Mouse (Mus musculus) megakaryocyte-erythroid progenitor cell, adult 5-6 weeks (primary cell): ENCODE data around the gene Dnmt1. TPM values are rescaled to one million over a fixed set of nuclear protein-coding genes. Genes with fewer than 3 reads are reported as not detected.
A peak's percentile ranks its signal among the peaks of the same experiment; 100 is the strongest.

Experiments used
- ATAC-seq: replicated peaks from 2 replicates; pipeline ENCODE4 v1.8.0; 2016; ENCODE audit warnings: mild to moderate bottlenecking, inconsistent platforms; ENCODE audit not compliant: severe bottlenecking, poor library complexity, low FRiP score, low TSS enrichment
- total RNA-seq, 2 experiments: library from RNA; stranded (forward) in 1 of 2; stranded (reverse) in 1 of 2; fragments of 200-1000, 215-1000 nt in 1 of 2; fragments of >200 nt in 1 of 2; fragmentation: Nextera tagmentation in 1 of 2; gene quantifications; 2 replicates each; pipeline ENCODE4 v1.2.3; 2014 to 2017

Dnmt1 gene
- total RNA-seq, 2 experiments from 2014 or later: 163 to 190 TPM

DNA sequence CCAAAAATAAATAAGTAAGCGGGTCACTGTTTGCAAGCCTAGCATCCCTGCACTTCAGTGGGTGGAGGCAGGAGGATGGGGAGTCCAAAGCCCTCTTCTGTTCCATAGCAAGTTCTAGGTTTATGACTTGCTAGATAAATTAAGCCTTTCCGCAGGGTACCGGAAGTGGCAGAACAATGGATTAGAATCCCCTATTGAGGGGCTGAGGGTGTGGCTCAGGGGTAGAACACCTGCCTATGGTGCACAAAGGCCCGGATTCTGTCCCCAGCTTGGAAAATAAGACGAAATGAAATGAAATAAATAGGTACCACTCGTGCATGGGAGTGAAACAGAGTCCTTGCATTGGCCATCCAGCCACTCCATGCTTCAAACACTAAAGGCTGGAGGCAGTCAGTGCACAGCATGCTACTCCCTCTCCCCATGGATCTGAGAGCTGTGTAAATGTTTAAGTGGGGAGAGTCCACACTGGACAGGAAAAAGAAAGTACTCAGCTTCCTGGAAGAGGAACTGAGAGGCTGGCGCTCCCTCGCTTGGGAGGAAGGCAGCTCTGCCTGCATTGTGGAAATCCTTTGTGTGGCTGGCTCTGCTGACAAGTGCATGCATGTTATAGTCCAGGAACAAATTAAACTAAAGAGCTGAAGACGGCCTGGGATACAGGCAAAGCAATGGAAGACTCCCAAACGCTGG lies 18.9 kb upstream of the Dnmt1 start:
- ATAC-seq: no peak

DNA sequence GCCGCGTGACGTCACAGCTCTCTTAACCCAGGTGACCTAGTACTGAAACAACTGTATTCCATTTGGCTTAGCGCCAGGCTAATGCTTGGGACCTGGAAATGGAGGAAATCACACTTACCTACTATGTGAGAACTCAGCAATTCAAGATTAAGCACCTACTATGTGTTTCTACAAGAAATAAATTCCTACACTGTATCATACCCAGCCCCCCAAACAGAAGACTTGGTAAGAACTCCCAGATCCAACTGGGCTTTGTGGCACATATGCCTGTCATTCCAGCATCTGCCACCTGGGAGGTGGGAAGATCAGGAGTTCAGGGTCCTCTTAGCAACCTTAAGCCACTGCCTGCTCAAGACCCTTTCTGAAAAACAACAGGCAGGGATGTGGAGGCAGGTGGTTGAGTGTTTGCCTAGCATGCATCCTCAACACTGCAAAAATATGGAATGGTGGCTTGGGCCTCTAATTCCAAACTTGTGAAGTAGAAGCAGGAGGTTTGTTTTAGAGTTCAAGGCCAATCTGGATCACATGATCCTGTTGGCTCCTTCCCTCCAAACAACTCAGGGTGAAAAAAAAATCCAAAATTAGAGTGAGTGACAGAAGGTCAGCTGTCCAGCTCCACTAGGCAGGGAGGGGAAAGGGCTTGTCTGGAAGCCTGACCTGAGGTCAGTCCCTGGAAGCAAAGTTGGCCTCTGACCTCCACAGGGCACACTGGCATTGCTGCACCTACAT lies 17.4 kb upstream of the Dnmt1 start:
- no peak for ATAC-seq

DNA sequence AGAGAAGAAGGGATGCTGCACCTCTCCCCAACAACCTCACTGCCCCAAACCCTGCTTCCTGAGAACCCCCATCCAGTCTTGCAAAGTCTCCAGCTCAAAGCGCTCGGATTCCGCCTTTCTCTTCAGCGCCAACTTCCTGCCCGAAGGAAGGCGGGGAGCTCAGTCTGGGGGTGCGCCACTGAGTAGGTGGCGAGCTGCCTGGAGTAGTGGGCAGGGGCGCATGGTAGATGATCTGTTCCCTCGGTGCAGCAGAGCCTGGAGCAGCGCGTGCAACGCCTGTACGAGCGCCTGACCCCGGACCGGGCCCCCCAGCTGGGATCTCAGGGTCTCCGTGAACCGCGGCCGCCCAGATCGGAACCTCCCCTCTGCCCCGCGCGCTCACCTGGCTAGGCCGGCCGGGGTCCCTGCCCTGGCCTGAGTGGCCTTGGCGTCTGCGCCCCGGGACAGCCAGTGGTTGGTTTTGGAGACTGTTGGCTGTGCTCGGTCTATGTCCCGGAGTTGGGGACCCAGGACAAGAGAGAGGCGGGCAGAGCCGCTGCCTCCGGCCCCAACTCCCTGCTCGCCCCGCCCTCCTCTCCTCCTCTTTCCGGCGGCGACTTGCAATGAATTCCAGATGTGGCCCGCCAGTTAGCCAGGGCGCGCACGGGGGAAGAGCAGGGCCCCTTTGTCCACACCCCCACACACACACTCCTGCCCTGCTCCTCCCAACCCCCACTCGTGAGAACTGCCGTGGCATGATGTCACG lies 16.7 kb upstream of the Dnmt1 start, which contains the start of gene S1pr2:
Gene S1pr2 (minus strand): TSS at position 566 of the 745 bp plus-strand sequence.
- peak; percentile 70 for ATAC-seq

DNA sequence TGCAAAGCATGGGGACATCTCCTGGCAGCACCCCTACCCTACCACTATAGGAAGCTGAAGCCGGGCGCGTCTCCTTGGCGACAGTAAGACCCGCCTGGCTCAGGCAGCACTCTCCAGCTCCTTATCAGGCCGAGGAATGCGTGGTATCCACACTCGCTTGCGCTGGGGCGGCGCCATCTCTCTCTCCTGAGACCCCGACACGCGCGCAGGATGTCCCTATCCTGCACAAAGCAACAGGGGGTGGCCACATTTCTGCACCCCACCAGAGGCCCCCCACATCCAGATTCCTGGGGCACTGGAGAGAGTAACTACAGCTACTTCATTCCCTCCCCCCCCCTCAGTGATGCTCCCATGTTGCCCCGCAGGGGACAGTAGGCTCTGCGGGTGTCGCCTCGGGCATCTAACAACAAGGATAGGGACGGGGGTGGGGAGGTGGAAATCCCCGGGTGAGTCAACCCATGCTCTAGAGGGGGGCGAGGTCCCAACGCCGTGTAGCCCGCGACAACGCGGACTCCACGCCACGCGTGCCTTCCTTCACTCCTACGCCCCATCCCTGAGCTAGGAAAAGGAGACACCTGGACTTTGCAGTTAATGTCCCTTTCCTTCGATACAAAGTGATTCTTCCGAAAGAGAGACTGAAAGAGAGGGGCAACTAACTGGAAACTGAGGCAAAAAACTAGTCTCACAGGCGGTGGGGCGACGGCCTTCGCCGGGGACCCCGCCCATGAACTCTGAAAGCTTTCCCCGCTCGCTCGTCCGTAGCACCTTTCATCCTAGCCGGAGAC lies 15.9 kb upstream of the Dnmt1 start:
- ATAC-seq: peak; percentile 39

DNA sequence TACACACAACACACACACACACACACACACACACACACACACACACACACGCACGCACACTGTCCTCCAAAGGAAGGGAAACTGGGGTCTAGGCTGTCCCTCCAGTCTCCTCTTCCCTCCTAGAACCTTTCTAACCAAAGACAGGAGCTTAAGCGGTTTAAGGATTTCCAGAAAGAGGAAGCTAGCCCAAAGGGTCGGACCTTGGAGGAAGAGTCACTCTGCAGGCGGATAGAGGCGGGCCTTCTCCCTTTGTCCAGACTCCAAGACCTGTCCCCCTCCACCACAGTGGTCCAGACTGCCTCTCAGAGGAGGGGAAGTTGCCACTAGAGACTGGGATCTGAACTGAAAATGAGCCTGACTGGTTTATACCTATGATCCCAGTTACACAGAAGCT lies 14.0 kb upstream of the Dnmt1 start:
- ATAC-seq: no peak

DNA sequence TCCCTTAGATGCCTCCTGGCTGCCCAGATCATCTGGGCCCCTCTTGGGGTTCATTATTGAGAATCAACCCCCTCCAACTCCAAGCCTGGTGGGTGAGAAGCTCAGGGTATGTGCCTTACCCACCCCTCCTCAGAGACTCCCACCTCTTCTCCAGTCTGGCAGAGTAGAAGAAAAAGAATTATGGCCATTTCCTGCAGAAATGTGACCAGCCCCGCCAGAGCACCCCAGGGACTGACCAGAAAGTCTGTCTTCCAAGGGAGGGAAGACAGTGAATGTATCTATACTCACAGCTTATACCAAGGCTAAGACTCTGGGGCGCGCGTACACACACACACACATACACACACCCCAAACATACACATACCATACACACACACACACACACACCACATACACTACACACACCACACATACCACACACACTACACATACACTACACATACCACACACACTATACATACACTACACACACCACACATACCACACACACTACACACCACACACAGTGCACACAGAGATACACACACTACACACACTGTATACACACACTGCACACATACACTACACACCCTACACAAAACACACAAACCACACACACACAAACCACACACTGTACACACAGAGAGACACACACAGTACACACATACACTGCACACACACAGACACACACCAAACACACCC lies 13.5 kb upstream of the Dnmt1 start:
- no peak for ATAC-seq

DNA sequence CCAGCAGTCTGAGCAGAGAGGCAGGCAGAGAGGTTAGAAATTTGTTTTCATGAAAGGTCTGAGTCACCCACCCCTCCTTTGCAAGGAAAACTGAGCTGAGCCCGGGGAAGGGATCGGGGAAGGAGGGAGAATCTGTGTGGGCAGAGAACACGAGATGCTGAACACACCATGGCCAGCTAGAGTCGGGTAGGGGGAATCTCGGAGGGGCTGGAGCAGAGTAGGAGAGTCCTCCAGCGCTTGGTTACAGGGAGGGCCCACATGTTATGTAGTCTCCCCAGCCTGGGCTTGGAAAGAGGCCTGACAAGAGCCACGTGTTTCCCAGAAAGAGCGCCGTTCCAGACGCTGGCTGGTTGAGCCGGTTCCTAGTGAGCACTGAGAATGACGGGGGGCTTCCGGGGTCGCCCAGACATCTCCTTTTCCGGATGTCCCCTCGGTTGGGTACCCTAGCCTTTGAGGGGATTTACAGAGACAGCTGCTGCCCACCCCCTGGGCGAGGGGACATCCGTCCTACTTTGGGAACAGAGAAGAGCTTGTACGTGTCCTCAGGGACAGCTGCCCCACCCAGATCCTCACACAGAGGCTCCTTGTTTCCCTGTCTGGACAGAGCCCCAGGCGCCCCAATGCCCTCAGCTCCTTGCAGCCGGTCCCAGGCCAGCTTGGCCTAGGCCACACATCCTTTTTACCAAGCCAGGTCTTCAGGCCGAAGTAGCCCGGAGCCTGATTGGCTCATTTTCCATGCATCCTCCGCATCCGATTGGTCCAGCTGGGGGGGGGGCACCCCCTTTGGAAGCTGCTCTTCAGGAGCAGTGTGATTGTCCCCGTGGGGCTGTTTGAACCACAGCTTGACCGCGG lies 12.7 kb upstream of the Dnmt1 start:
- no peak for ATAC-seq

DNA sequence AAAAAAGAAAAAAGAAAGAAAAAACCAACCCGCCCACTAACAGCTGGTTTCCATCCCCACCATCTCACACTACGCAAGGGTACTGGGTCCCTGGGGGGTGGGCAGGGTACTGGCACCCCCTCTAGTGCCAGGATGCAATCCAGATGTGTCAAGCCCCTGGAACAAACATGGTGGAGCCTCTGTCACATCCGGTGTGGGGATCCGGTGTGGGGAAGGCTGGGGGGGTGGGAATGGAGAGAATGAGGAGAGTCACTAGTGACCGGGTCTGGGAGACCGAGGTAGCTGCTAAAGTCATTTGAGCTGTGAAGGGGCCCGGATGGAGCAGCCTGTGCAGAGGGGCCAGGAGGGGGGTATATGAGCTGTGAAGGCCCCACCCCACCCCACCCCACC lies 12.1 kb upstream of the Dnmt1 start:
- ATAC-seq: no peak

DNA sequence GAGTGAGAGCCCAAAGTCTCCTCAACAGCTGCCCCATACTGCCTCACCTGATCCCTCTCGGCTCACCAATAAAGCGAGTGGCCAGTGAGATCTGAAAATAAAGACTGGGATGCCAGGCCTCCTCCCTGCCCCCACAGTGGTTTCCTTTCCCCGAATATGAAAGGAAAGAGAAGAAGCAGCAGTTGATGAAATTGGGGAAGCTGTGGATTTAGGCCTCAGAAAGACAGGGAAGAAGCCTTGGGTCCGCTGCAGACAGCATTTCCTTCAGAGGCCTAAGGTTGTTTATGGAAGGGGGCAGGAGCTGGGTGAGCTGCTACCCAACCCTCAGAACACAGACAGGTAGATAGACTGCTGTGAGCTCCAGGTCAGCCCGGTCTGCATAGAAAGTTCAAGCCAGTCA lies 7.1 kb upstream of the Dnmt1 start:
- no peak for ATAC-seq

DNA sequence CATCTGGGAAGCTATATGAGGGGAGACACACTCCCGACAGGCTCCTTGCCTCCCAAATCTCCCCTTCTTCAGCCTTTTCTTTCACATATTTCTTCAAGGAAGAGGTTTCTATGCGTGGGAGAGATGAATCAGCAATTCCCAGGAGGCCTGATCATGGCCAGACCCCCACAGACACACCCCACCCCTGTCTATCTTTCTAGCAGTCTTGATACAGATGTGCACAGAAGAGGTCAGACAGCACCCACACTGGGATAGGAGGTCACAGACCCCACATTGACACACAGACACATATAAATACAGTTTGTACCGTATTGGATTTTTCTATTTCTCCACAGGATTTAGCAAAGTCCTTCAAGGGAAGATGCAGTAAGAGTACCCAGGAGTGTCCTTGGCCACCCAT lies 6.3 kb upstream of the Dnmt1 start:
- no peak for ATAC-seq

DNA sequence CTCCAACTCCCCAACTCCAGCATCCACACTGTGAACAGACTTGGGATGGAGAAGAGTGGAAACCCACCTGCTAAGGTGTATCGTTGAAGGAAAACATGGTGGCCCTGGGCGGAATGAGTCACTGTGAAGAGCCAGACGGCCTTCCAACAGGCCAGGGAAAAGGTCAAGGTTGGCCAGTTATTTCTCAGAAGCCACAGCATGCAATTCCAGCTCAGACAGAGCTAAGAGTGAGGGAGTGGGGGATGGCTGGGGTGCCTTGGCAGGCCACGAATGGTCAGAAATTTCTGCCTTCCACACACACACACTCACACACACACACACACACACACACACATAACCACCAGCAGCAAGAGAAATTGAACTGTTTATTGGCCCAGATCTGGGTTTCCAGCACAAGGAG lies 5.9 kb upstream of the Dnmt1 start:
- no peak for ATAC-seq

DNA sequence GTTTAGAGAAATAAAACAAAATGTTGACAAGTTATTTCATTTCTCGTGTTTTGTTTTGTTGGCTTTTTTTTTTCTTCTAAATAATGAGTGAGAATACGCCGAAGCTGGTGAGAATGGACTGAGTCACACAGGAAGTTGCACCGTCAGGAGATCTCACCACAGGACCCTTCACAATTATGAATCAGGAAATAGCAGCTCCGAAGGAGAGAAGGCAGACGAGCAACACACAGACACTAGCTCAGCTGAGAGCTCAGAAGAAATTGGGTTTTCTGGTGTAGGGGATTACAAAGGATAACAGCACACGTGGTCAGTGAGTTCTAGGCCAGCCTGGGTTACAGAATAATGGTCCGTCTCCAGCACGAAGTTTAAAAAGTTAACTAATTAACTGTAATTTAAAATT lies 1.9 kb upstream of the Dnmt1 start:
- no peak for ATAC-seq

DNA sequence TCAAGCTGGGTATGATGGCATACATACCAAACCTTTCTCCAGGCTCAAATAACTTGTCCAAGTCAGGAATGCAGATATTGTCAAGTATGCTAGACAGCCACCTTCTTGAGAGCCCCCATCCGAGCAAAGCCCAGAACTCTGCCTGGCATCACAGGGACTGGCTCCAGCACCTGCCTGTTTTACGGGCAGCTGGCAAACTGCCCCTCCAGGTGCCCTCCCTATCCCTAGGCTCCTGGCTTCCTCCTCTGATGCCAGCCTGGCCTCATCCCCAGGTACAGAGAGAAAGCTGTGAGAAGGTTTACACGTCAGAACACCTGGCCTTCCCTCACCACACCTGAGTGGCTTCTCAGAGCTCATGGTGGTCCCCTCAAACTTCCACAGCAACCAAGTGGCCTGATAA lies 2.7 kb downstream of the Dnmt1 start:
- ATAC-seq: no peak

DNA sequence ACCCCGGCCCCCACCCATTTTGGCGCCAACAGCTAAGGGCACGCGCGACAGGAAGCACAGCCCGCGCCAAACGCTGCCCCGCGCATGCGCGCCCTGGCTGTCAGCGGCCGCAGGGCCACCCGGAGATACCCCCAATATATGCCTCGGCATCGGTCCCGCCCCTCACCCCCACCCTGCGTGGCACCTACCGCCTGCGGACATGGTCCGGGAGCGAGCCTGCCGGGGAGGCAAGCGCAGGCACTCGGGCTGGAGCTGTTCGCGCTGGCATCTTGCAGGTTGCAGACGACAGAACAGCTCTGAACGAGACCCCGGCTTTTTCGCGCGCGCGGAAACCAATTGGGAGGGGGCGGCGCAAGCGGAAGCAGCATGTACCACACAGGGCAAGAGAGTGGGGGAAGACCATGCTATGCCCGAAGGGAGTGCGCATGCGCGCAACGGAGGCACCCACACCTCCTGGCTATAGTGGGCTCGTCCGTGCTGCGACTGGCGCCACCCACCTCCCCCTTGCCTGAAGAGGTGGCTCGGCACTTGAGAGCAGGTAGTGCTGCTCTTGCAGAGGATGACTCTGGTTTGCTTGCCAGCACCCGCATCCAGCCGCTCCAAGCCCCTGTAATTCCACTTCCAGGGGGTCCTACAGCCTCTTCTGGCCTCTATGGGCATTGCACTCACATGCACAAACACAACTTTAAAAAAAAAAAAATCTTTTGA lies 7.0 kb downstream of the Dnmt1 start:
- ATAC-seq: peak; percentile 94

DNA sequence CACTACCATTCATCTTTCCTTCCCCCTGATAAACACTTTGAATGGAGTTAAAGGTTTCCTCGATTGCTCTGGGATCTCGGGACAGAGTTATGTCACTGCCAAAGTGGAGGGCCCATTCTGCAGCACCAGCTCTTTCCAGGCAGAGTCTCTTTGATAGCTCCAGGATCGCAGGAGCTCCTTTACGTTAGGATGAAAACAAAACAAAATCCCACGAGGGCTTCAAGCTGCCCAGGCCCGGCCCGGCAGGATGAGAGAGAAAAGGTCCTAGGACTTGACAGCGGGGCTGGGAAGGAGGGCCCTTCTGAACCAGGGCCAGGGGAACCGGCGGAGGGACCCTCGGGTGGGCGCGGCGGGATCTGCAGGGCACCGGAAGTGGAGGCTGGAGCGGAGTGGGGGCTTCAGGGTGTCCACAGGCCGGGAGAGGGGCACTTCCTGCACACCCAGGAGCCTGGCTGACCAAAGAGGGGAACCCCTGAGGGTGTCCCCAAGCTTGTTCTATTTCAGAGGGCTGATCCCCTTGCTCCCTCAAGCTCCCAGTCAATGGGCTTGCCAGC lies 7.6 kb downstream of the Dnmt1 start:
- ATAC-seq: 0 out of 2 replicates have a peak, but pooled peaks have one; percentile 1

DNA sequence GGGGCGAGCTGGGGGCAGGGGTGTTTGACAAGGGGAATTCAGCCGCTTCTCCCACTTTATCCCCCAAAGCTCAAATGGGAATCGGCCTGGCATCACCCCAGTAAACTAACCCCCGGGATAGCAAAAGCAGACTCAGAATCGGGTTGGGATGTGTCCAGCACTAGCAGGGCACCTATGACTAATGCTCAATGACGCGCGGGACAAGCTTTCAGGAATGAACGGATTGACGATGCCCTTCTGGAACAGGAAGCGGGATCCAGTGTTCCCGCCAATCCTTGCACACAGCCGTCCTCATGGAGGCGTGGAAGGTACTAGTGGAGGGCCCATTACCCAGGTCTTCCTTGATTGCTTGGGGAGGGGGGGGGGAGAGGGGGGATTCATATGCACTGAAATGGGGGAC lies 8.2 kb downstream of the Dnmt1 start:
- no peak for ATAC-seq

DNA sequence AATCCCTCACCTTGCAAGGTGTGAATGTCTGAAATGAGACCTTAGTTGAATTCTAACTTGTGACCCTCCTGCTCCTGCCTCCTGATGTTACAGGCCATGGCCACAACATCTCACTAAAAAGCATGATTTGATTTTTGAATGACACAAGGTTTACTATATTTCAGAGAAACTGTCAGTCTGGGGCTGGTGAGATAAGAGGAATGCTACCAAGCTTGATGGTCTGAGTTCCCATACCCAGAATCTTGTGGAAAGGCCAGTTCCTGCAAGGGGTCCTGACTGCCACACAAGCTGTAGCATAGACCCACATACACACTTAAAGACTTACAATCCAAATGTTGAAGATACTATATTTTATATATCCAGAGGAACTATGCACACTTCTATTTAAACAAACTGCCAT lies 9.3 kb downstream of the Dnmt1 start:
- no peak for ATAC-seq
